Comparison of ENCODE assay signal across 18 mouse cellular contexts in genomic region chr12:80826423-80826822, GRCm38 (mm10). TPM values are rescaled to one million over a fixed set of nuclear protein-coding genes. Genes with fewer than 3 reads are reported as not detected.
DNase-seq lines count a peak whose midpoint lies in the region; ATAC-seq and TF ChIP-seq lines count a peak whose summit lies in the region.
"Had no signal": no experiment of that assay in that cellular context is flagged by ENCODE, and none has a peak within 500 bp of the region (broad histone marks: within the 10 kb centered on the region; RNA-seq: fewer than 3 reads in every experiment).

No protein-coding gene starts in this region.

- 0 out of 2 replicates have a peak overlapping the region, but pooled peaks have one; percentile 22 for H3K27ac ChIP-seq in heart, embryonic 15.5 days
- H3K27ac ChIP-seq in kidney, postnatal 0 days = no peak overlapping the region
- no peak overlapping the region for H3K27ac ChIP-seq in kidney, adult 2 months (ENCODE audit: insufficient read depth, low read depth, low read length)
- H3K27ac ChIP-seq in lung, embryonic 15.5 days = peak overlapping the region; percentile 43
- 0 out of 2 replicates have a peak overlapping the region, but pooled peaks have one; percentile 5 for H3K27ac ChIP-seq in stomach, embryonic 15.5 days
- H3K27ac ChIP-seq: embryonic facial prominence, embryonic 13.5 days; liver, embryonic 14.5 days had no signal

- no peaks in the 10 kb centered on the region for H3K9me3 ChIP-seq in heart, embryonic 15.5 days (replicated peaks)
- H3K9me3 ChIP-seq in kidney, postnatal 0 days (replicated peaks; ENCODE audit: low read length) = no peaks in the 10 kb centered on the region
- no peaks in the 10 kb centered on the region for H3K9me3 ChIP-seq in lung, embryonic 15.5 days
- no peaks in the 10 kb centered on the region for H3K9me3 ChIP-seq in stomach, embryonic 15.5 days
- H3K9me3 ChIP-seq: embryonic facial prominence, embryonic 13.5 days had no signal

- ATAC-seq in heart, embryonic 15.5 days (replicated peaks; ENCODE audit: insufficient number of reproducible peaks, insufficient read depth, low FRiP score, low read depth) = no peak
- ATAC-seq in kidney, postnatal 0 days (replicated peaks; ENCODE audit: low FRiP score, low read depth) = no peak
- peak; percentile 76; the same call in 1 of the 2 replicates for ATAC-seq in lung, embryonic 15.5 days (ENCODE audit: borderline replicate concordance, extremely low read depth, low FRiP score, low TSS enrichment)
- ATAC-seq in stomach, embryonic 15.5 days (ENCODE audit: insufficient read depth, low FRiP score, low read depth) = no peak; the same call in 1 of the 2 replicates
- ATAC-seq: forebrain, postnatal 0 days; inflammation-experienced regulatory T-cells, adult 6 months had no signal

- WGBS in heart, embryonic 15.5 days = 55% methylated on average over 1 of the region's 1 CpGs
- WGBS in kidney, postnatal 0 days = 45% methylated on average over 1 of the region's 1 CpGs
- 62% methylated on average over 1 of the region's 1 CpGs for WGBS in kidney, adult 2 months
- WGBS in lung, embryonic 15.5 days = 42% methylated on average over 1 of the region's 1 CpGs
- WGBS in lung, adult 2 months = 30% methylated on average over 1 of the region's 1 CpGs
- 17% methylated on average over 1 of the region's 1 CpGs for WGBS in stomach, embryonic 15.5 days

- no peak for DNase-seq in heart, adult 9 months (ENCODE audit: low spot score in 2 of 2)
- DNase-seq in kidney, postnatal 0 days (ENCODE audit: low spot score) = peak; percentile 48
- no peak for DNase-seq in kidney, adult 2 months
- no peak for DNase-seq in lung, adult 2 months
- DNase-seq: adrenal gland, postnatal 14 days; cerebellum, adult 11 months; cerebellum, postnatal 10 days; forebrain, postnatal 0 days; kidney, postnatal 14 days; thymus, adult 2 months had no signal

- H3K4me3 ChIP-seq in heart, embryonic 15.5 days = no peak overlapping the region
- H3K4me3 ChIP-seq in kidney, postnatal 0 days (replicated peaks; ENCODE audit: low read depth, low read length) = no peak overlapping the region
- no peak overlapping the region for H3K4me3 ChIP-seq in kidney, adult 2 months (ENCODE audit: insufficient read depth, low read depth, low read length)
- H3K4me3 ChIP-seq in lung, embryonic 15.5 days = no peak overlapping the region
- H3K4me3 ChIP-seq in lung, adult 2 months (replicated peaks; ENCODE audit: extremely low read depth, low read depth, low read length) = no peak overlapping the region
- H3K4me3 ChIP-seq in stomach, embryonic 15.5 days (replicated peaks) = no peak overlapping the region
- H3K4me3 ChIP-seq: embryonic facial prominence, embryonic 13.5 days had no signal

- no peaks in the 10 kb centered on the region for H3K36me3 ChIP-seq in heart, embryonic 15.5 days
- no peaks in the 10 kb centered on the region for H3K36me3 ChIP-seq in kidney, postnatal 0 days (ENCODE audit: insufficient read depth, low read length)
- H3K36me3 ChIP-seq in kidney, adult 2 months (ENCODE audit: control insufficient read depth, insufficient read depth, low read length) = peaks cover 3% of the 10 kb centered on the region; the same call in 1 of the 2 replicates
- peaks cover 4% of the 10 kb centered on the region; the same call in 1 of the 2 replicates for H3K36me3 ChIP-seq in lung, embryonic 15.5 days
- no peaks in the 10 kb centered on the region for H3K36me3 ChIP-seq in stomach, embryonic 15.5 days

- H3K4me2 ChIP-seq in heart, embryonic 15.5 days = no peak overlapping the region
- H3K4me2 ChIP-seq in kidney, postnatal 0 days (ENCODE audit: low read length) = no peak overlapping the region
- no peak overlapping the region for H3K4me2 ChIP-seq in lung, embryonic 15.5 days
- no peak overlapping the region for H3K4me2 ChIP-seq in stomach, embryonic 15.5 days
- H3K4me2 ChIP-seq: embryonic facial prominence, embryonic 13.5 days; midbrain, embryonic 11.5 days had no signal

- no peak for TF ChIP-seq CTCF in kidney, postnatal 0 days (IDR thresholded peaks at IDR 0.05; ENCODE audit: low read depth)
- TF ChIP-seq CTCF in kidney, adult 2 months (conservative IDR thresholded peaks at IDR 0.05; ENCODE audit: insufficient read depth, insufficient read length, low read depth, low read length) = no peak
- no peak for TF ChIP-seq CTCF in lung, adult 2 months (IDR thresholded peaks at IDR 0.05; ENCODE audit: insufficient read depth, low read length)

- peaks cover 60% of the 10 kb centered on the region for H3K4me1 ChIP-seq in heart, embryonic 15.5 days (replicated peaks)
- H3K4me1 ChIP-seq in kidney, postnatal 0 days (replicated peaks; ENCODE audit: insufficient read depth, low read length) = peaks cover 13% of the 10 kb centered on the region
- peaks cover 52% of the 10 kb centered on the region for H3K4me1 ChIP-seq in kidney, adult 2 months (ENCODE audit: control insufficient read depth, insufficient read depth, low read length)
- H3K4me1 ChIP-seq in lung, embryonic 15.5 days = peaks cover 47% of the 10 kb centered on the region
- peaks cover 46% of the 10 kb centered on the region for H3K4me1 ChIP-seq in lung, adult 2 months (ENCODE audit: control insufficient read depth, insufficient read depth, low read length)
- peaks cover 21% of the 10 kb centered on the region for H3K4me1 ChIP-seq in stomach, embryonic 15.5 days

- no peak for TF ChIP-seq POLR2A in kidney, adult 2 months (IDR thresholded peaks at IDR 0.05; ENCODE audit: low read depth, low read length)
- no peak for TF ChIP-seq POLR2A in lung, adult 2 months (IDR thresholded peaks at IDR 0.05; ENCODE audit: borderline replicate concordance, extremely low read depth, low read depth, low read length)

- H3K27me3 ChIP-seq in heart, embryonic 15.5 days = no peaks in the 10 kb centered on the region
- H3K27me3 ChIP-seq in kidney, postnatal 0 days (ENCODE audit: insufficient read depth, low read length) = no peaks in the 10 kb centered on the region
- no peaks in the 10 kb centered on the region for H3K27me3 ChIP-seq in kidney, adult 2 months (replicated peaks; ENCODE audit: control insufficient read depth, insufficient read depth, low read length)
- no peaks in the 10 kb centered on the region for H3K27me3 ChIP-seq in lung, embryonic 15.5 days
- H3K27me3 ChIP-seq in stomach, embryonic 15.5 days (replicated peaks) = no peaks in the 10 kb centered on the region
- H3K27me3 ChIP-seq: CH12.LX; embryonic facial prominence, embryonic 13.5 days had no signal

- H3K9ac ChIP-seq in heart, embryonic 15.5 days = no peak overlapping the region
- no peak overlapping the region for H3K9ac ChIP-seq in kidney, postnatal 0 days (ENCODE audit: low read depth, low read length)
- no peak overlapping the region for H3K9ac ChIP-seq in lung, embryonic 15.5 days
- H3K9ac ChIP-seq in stomach, embryonic 15.5 days = no peak overlapping the region
- H3K9ac ChIP-seq: embryonic facial prominence, embryonic 13.5 days; forebrain, postnatal 0 days; liver, embryonic 14.5 days had no signal

RNA-seq across cellular contexts. Expression of gene Susd6, which starts 36.1 kb away (rescaled TPM):
- 16.4 and 19.6 TPM in 2 replicates for polyA plus RNA-seq in heart, embryonic 15.5 days (2015; fragmentation: Nextera tagmentation; extraction: Ambion mirVana)
- 16.1 and 16.5 TPM in 2 replicates for polyA plus RNA-seq in kidney, postnatal 0 days (2015; fragmentation: Nextera tagmentation; extraction: Ambion mirVana)
- polyA plus RNA-seq in kidney, adult 2 months (2012; rRNA removed) = 65.5 and 80.0 TPM in 2 replicates
- 17.3 and 17.4 TPM in 2 replicates for polyA plus RNA-seq in lung, embryonic 15.5 days (2015; fragmentation: Nextera tagmentation; extraction: Ambion mirVana)
- polyA plus RNA-seq in lung, adult 2 months (2012; rRNA removed) = 83.3 and 102 TPM in 2 replicates
- 17.5 and 19.2 TPM in 2 replicates for polyA plus RNA-seq in stomach, embryonic 15.5 days (2015; fragmentation: Nextera tagmentation; extraction: Ambion mirVana)

Comparison
In these comparisons a context has a peak if more than half of its experiments do, and no peak if none do; other contexts are left out.
1. H3K27ac ChIP-seq: peak in heart, embryonic 15.5 days (single experiment), lung, embryonic 15.5 days (single experiment) and stomach, embryonic 15.5 days (single experiment); none in kidney, postnatal 0 days (single experiment) and kidney, adult 2 months (single experiment).